Mouse (Mus musculus) splenic B cell, adult 2 months (primary cell): Measurements from ENCODE around the gene Gstt4.
"Not testable (repeated sequence)": the region's sequence is repeated elsewhere in the genome, so short reads cannot be mapped to it uniquely, and the experiment has no call there.

Source experiments
- DNase-seq: peaks from one replicate; pipeline ENCODE4 v3.0.0-alpha.2; 2011; ENCODE audit warnings: low read depth, low spot score
- H3K27me3 ChIP-seq: 2 replicates; pipeline ENCODE4 v1.6.1; 2012; ENCODE audit warnings: mild to moderate bottlenecking, low read length, moderate library complexity, mixed read lengths; ENCODE audit not compliant: control insufficient read depth, poor library complexity, insufficient read depth, severe bottlenecking
- H3K36me3 ChIP-seq: 2 replicates; pipeline ENCODE4 v1.6.1; 2012; ENCODE audit warnings: mild to moderate bottlenecking, low read length, moderate library complexity, mixed read lengths; ENCODE audit not compliant: control insufficient read depth, poor library complexity, insufficient read depth, severe bottlenecking

Gene Gstt4

DNA sequence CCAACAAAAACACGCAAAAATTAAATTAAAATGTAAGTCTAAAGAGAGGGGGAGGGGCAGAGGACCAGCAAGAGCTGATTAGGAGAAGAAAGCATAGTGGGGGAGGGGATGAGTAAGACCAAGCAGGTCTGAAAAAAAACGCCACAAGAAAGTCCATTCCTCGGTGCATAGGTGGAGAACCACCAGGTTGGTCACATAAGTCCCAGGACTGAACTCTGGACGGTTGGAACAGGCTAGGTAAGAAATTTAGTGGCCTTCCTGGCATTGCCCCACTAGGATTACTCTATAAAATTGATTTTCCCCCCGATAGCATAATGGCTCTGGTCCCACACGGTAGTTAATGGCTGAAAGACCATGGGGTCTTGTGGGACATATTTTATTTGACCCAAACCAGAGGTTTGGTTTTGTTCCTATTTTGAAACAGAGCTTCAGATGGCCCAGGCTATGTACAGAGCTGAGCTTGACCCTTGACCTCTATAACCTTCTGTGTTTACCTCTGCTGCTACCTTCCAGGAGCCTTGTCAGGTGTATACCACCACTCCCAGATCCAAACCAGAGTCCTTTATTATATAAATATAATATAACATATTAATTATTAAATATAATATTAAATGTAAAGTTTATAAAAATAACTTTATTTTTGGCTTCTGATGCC is 33.1 kb downstream of the Gstt4 start:
- H3K27me3 ChIP-seq: no peaks in the 10 kb centered on the region; the same call in 1 of the 2 replicates
- H3K36me3 ChIP-seq: no peaks in the 10 kb centered on the region
- DNase-seq: no peak

DNA sequence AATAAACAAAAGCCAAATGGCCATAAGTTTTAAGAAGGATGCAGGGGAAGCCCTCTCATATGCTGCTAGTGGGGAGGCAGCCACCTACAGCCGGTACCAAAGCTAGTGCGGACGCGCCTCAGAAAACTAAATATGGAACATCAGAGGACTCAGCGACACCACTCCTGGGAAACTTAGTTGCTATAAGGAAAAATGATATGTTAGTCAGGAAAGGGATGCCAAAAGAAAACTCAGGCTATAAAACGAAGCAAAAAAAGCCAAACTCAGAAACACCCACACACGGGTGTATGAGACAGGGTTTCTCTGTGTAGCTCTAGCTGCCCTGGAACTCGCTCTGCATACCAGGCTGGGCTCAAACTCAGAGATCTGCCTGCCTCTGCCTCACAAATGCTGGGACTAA is 34.1 kb downstream of the Gstt4 start:
- H3K36me3 ChIP-seq: no peaks in the 10 kb centered on the region
- H3K27me3 ChIP-seq: no peaks in the 10 kb centered on the region; the same call in 1 of the 2 replicates
- DNase-seq: no peak

DNA sequence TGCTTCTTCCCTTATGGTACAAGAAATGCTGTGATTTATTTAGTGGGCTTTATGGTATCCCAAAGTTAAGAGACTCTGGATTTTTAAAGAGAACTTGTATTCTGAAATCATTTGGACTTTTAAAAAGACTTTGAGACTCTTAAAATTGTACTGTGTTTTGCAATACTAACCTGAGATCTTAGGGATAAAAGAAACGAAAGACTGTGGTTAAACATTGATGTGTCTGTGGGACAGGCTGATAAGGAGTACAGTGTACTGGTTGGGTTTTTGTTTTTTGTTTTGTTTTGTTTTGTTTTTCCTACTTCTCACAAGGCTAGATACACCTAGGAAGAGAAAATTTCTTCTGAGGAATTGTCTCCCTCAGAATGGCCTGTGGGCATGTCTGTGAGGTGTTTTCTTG is 36.9 kb downstream of the Gstt4 start:
- no peak for DNase-seq
- H3K27me3 ChIP-seq: no peaks in the 10 kb centered on the region; the same call in 1 of the 2 replicates
- no peaks in the 10 kb centered on the region for H3K36me3 ChIP-seq

DNA sequence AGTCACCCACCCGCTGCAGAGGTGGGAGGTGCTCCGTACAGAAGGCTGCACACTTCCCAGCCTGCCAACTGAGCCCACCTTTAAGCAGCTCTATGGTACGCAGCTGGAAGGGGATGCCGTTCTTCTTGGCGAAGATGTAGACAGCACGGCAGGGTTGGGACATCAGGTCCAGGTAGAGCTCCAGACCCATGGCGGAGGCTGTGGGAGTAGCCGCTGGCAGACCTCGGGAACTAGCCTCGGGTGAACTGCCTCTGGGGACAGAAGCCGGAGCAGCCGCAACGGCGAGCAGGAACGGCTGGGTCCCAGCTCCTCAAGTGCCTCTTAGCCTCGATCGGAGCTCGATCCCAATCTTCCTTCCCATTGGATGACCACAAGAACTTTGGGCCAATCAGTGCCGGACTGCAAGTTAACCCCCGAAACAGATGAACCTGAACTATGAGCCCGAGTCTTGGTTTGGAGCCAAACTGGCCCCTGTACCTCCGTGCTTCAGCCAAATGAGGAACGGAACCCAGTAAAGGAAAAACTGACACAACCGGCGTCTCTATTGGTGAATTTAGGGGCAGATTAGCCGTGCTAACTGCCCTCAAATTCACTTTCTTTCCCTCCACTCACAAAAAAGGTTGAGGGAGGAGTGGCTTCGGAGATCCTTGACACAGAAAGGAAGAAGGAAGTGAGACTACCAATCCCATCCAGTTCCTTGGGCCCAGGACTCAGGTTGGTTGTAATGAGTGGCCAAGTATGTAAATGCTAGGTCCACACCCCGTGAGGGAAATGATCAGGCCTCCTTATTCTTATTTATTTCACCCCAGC is 41.4 kb downstream of the Gstt4 start, which contains the start of the genes Gm20441 and Gstt3:
Gm20441 (minus strand) TSS at position 186 of the 810 bp plus-strand sequence.
Gstt3 (minus strand) TSS at position 646 of the 810 bp plus-strand sequence.
- no peaks in the 10 kb centered on the region for H3K27me3 ChIP-seq
- DNase-seq: peak; percentile 69
- H3K36me3 ChIP-seq: no peaks in the 10 kb centered on the region

DNA sequence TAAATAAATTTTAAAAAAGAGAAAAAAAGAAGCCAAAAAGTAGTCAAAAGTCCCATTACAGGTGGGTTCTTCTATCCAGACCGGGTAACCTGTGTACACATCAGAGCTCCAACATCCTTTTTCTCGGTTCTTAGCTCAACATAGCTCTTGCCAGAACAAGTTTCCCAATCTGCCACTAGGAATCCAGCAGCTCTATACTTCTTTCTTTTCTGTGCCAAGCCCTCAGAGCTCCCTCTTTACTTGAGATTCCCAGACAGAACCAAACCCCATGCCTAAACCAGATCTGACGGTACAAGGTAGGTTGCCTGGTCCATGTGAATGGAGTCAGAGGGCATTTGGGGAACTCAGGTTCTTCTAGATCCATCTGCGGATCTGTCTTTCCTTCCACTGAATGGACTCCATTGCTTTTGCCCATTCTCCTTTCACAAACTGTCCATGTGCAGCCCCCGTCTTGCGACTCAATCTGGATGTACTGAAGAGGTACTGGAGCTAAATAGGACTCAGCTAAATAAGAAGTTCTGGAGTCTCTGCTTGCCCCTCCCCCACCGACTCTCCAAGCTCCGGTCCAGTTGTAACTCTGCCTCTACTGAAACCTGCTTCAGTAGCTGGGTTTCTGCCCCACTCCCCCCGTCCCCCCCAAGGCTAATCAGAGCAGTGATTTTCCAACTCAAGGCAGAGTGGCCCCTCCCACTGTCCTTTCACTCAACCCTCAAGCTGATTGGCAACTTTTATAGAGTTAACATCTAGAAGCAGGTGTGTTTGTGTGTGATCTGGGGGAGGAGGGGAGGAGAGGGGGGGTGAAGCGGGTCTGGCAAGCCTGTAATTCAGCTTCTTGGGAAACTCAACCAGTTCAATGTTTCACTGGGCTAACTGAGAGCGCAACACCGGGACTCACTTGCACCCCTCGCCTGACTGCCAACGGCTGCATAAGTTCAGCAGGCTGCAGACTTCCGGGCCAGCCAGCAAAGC is 42.9 kb downstream of the Gstt4 start:
- no peaks in the 10 kb centered on the region; the same call in 1 of the 2 replicates for H3K36me3 ChIP-seq
- no peak for DNase-seq
- no peaks in the 10 kb centered on the region for H3K27me3 ChIP-seq

DNA sequence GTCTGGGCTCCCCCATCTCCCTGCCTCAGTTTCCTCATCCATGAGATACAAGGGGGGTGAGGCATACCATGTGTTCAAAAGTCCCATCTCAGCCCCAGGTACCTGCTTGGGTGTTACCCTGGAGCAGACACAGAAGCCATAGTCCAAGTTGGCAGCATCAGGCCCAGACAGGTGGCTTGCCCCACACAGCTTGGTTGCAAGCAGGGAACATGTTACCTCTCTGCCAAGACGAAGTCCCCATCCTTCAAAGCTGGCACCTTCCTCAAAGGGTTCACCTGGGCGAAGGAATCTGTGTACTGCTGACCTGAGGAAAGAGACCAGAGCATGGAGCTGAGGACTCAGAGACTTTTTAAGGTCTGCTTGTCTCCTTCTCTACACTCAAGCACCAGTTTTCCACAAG is 44.5 kb downstream of the Gstt4 start:
- Histone ChIP-seq H3K27me3 (no peaks in the 10 kb centered on the region), H3K36me3 (no peaks in the 10 kb centered on the region; the same call in 1 of the 2 replicates)
- no peak for DNase-seq

DNA sequence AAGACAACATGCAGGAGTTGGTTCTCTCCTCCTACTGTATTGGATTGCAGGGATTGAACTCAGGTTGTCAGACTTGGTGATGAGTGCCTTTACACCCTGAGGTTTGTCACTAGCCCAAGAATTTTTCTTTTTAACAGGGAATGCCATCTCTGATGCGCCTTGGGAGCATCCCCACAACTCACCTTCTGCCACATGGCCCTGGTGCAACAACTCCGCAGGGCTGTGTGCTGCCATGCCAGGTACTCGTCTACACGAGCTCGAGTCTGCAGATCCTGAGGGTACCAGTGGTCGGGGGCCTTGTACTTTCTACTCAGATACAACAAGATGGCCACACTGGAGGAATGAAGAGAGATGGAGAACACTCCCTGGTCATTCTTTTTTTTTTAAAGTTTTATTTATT is 45.8 kb downstream of the Gstt4 start:
- Histone ChIP-seq H3K36me3 (no peaks in the 10 kb centered on the region; the same call in 1 of the 2 replicates), H3K27me3 (no peaks in the 10 kb centered on the region)
- DNase-seq: no peak

DNA sequence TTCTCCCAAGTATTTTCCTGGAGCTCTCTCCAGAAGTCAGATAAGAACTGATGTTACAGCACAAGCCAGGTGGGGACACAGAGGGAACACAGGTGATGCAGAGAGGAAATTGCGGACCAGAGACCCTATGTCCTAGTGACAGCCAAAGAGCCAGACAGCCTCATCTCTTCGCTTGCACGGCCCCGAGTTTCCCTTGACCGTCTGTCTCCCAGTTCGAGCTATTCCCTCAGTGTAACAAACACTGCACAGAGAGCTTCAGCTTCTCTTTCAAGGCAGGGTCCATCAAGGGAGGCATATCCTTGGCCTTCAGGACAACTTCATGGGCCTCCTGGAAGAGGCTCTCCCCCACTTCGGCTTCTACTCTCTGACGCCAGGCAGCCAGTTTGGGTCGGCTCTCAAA is 47.8 kb downstream of the Gstt4 start:
- Histone ChIP-seq H3K36me3 (no peaks in the 10 kb centered on the region; the same call in 1 of the 2 replicates), H3K27me3 (no peaks in the 10 kb centered on the region)
- no peak for DNase-seq

DNA sequence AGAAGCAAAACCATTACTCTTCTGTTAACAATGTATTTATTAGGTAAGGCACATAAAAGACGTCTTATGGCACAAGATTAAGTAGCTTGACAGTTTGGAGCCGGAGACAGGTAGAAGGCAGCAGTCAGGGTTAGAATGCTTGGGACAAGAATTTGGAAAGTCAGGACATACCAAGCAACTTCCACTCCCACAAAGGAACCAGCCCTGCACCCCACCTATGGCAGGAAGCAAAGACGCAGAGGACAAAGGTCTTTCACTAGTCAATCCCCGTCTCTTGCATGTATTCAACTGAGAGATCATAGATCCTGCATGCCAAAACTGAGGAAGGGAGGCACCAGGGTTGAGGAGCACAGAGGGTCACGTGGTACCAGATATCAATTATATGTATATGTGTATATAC is 48.2 kb downstream of the Gstt4 start:
- no peak for DNase-seq
- H3K36me3 ChIP-seq: no peaks in the 10 kb centered on the region; the same call in 1 of the 2 replicates
- no peaks in the 10 kb centered on the region for H3K27me3 ChIP-seq

DNA sequence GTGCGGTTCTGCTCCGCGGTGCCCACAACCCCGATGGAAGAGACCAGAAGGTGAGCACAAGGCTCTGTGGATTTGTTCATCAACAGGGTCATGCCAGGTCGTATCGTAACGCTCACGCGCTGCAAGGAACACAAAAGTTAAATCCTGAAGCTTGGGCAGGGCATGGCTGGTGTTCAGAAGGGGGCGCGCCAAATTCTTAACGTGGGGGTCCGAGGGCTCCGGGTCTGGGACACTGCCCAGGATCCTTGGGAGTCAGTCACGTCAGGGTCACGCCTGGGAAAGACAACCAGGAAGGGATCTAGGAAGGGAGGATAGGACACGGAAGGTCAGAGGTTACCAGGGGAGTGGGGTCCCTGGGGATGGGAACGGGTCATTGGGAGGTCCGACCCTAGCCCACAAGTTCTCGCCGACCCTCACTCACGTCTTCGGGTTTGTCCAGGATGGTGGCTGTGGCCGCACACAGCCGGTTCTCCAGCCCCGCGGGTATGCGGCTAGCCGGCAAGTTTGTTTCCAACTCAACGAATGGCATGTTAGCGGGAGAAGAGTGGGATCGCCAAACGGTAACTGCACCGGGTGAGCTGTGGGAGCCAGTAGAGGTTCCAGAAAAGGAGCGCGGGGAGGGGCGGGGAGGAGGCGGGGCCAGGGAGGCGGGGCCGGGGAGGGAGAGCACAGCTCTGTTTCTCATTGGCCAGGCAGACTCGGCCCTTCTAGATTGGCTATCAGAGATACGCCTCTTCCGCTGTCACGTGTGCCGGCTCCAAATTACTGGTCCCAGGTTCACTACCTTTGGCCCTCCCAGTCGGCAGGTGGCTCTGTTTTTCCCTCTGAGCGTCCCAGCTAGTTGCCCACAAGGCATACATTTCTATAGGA is 49.3 kb downstream of the Gstt4 start, which contains the start of gene Ddt:
Ddt (minus strand) TSS at position 620 of the 870 bp plus-strand sequence.
- Histone ChIP-seq H3K36me3 (no peaks in the 10 kb centered on the region; the same call in 1 of the 2 replicates), H3K27me3 (no peaks in the 10 kb centered on the region)
- DNase-seq: peak; percentile 94

DNA sequence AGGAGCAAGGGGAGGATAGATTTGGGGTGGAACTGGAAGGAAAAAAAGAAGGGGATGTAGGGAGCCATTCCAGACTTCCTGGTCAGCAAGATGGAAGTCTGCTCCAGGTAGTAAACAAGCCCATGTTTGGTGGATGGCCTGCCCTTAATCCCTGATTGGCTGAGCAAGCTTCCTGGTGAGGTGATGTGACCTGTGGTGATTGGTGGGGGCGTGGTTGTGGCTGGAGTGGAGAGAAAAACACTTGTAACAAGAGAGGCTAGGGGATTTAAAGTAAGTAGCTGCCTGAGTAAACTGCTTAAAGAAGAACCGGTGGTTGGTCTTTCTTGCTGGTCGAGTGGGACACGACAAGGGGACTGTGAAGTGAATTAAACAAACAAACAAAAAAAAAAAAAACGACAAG is 54.6 kb downstream of the Gstt4 start:
- H3K36me3 ChIP-seq, H3K27me3 ChIP-seq, DNase-seq: not testable (repeated sequence)

DNA sequence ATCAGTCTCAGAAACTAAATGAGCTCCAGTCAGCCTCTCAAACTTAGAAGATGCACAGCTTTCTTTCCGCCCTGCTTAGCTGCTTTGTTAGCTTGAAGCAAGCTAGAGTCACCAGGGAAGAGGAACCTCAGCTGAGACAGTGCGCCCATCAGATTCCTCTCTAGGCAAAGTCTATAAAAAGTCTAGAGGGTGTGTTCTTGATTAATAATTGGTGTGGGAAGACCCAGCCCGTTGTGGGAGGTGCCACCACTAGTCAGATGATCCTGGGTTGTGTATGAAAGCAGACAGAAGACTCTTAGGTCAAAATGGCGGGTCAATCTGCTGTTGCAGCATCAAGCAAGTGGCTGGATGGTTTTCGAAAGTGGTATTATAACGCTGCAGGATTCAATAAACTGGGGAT is 55.5 kb downstream of the Gstt4 start:
- H3K27me3 ChIP-seq: no peaks in the 10 kb centered on the region
- DNase-seq: no peak
- H3K36me3 ChIP-seq: no peaks in the 10 kb centered on the region
